Mouse (Mus musculus) liver, embryonic 15.5 days (tissue): ENCODE results near the gene Hey2. TPM values are rescaled to one million over a fixed set of nuclear protein-coding genes. Genes with fewer than 3 reads are reported as not detected.

Experiments
- ATAC-seq: fragments of 200-750 bp; cut with Nextera tagmentation; 2 replicates; pipeline ENCODE4 v1.8.0; 2017; ENCODE audit warnings: moderate number of reproducible peaks, mild to moderate bottlenecking, moderate library complexity; ENCODE audit not compliant: insufficient read depth
- H3K27ac ChIP-seq: fragments of 300-500 bp; sonication (generic); replicated peaks from 2 replicates; pipeline ENCODE4 v1.5.1; 2015; ENCODE audit warnings: mild to moderate bottlenecking, inconsistent platforms
- H3K27me3 ChIP-seq: fragments of 300-500 bp; sonication (generic); 2 replicates; pipeline ENCODE4 v1.6.1; 2015; ENCODE audit warnings: mild to moderate bottlenecking, inconsistent platforms
- H3K36me3 ChIP-seq: fragments of 300-500 bp; sonication (generic); replicated peaks from 2 replicates; pipeline ENCODE4 v1.6.1; 2015; ENCODE audit warnings: moderate library complexity, mild to moderate bottlenecking, inconsistent platforms
- H3K4me1 ChIP-seq: fragments of 300-500 bp; sonication (generic); replicated peaks from 2 replicates; pipeline ENCODE4 v1.6.1; 2015; ENCODE audit warnings: inconsistent platforms
- H3K4me2 ChIP-seq: fragments of 300-500 bp; sonication (generic); 2 replicates; pipeline ENCODE4 v1.6.1; 2015; ENCODE audit warnings: moderate library complexity, mild to moderate bottlenecking, inconsistent platforms
- H3K4me3 ChIP-seq: fragments of 300-500 bp; sonication (generic); replicated peaks from 2 replicates; pipeline ENCODE4 v1.5.1; 2015; ENCODE audit warnings: mild to moderate bottlenecking, inconsistent platforms
- H3K9ac ChIP-seq: fragments of 300-500 bp; sonication (generic); 2 replicates; pipeline ENCODE4 v1.6.1; 2015; ENCODE audit warnings: moderate library complexity, mild to moderate bottlenecking, inconsistent platforms
- H3K9me3 ChIP-seq: fragments of 300-500 bp; sonication (generic); replicated peaks from 2 replicates; pipeline ENCODE4 v1.6.1; 2016; ENCODE audit warnings: inconsistent platforms
- WGBS: fragments of 180-500 bp; shearing (Covaris S2); methylation state at CpG from one replicate; pipeline ENCODE4 v1.1.7; 2015; ENCODE audit warnings: mixed read lengths; ENCODE audit not compliant: insufficient replicate concordance; 5-methylcytosine and 5-hydroxymethylcytosine counted together
- polyA plus RNA-seq: library from polyadenylated mRNA; unstranded; fragments of >200 nt; fragmentation: Nextera tagmentation; extraction: Ambion mirVana; gene quantifications from 2 replicates; pipeline ENCODE4 v1.2.1, GENCODE M21; 2015

Hey2 gene
- polyA plus RNA-seq, result 0.44 and 0.53 TPM in 2 replicates

- no peak within 1 kb of the TSS for H3K27ac ChIP-seq
- peaks cover 20% of the 10 kb centered on the region for H3K4me1 ChIP-seq
- peak within 1 kb of the TSS; percentile 82 for H3K4me2 ChIP-seq
- no peaks in the 10 kb centered on the region for H3K9me3 ChIP-seq
- H3K27me3 ChIP-seq, result peaks cover 86% of the 10 kb centered on the region
- WGBS, result under 1% methylated on average over 70 of the region's 70 CpGs
- no peaks in the 10 kb centered on the region for H3K36me3 ChIP-seq
- peak; percentile 99 for ATAC-seq
- no peak within 1 kb of the TSS for H3K9ac ChIP-seq
- H3K4me3 ChIP-seq, result peak within 1 kb of the TSS; percentile 54
Measured at GRCm38 (mm10) chr10:30842643-30843437, at the start of gene Hey2. TSS of gene Hey2 (minus strand) at chr10:30842801.

GRCm38 (mm10) chr10:30883085-30883760 is 40.6 kb upstream of the Hey2 start:
- H3K27ac ChIP-seq, result no peak overlapping the region
- H3K9ac ChIP-seq, result no peak overlapping the region
- no peaks in the 10 kb centered on the region for H3K27me3 ChIP-seq
- no peaks in the 10 kb centered on the region for H3K36me3 ChIP-seq
- H3K9me3 ChIP-seq, result no peaks in the 10 kb centered on the region
- 29% methylated on average over 4 of the region's 4 CpGs for WGBS
- H3K4me2 ChIP-seq, result no peak overlapping the region
- no peaks in the 10 kb centered on the region for H3K4me1 ChIP-seq
- H3K4me3 ChIP-seq, result no peak overlapping the region
- no peak for ATAC-seq

DNA sequence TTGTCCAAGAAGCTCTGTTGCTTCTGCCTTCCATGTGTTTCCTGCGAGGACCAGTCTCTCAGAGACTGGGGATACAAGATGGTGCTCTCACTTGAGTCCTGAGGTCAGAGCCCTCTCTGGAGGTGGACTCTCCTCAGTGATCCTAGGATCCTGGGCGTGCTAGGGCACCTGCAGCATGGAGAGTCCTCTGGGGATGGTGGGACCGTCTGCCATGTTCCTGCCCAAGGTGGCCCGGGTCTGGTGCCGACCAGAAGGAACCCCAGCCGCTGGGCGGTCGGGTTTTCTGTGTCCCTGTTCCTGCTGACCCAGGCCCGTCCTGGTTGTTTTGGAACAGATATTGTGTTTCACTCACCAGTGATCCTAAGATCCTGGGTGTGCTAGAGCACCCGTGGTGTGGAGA is 38.5 kb upstream of the Hey2 start:
- 69% methylated on average over 10 of the region's 10 CpGs for WGBS
- no peaks in the 10 kb centered on the region for H3K27me3 ChIP-seq
- no peaks in the 10 kb centered on the region for H3K9me3 ChIP-seq
- no peaks in the 10 kb centered on the region for H3K4me1 ChIP-seq
- no peak for ATAC-seq
- H3K4me3 ChIP-seq, result no peak overlapping the region
- no peak overlapping the region for H3K4me2 ChIP-seq
- H3K36me3 ChIP-seq, result no peaks in the 10 kb centered on the region
- no peak overlapping the region for H3K9ac ChIP-seq
- H3K27ac ChIP-seq, result no peak overlapping the region

- ATAC-seq, result no peak
- H3K9me3 ChIP-seq, result no peaks in the 10 kb centered on the region
- peaks cover 17% of the 10 kb centered on the region for H3K4me1 ChIP-seq
- no peak overlapping the region for H3K4me2 ChIP-seq
- H3K36me3 ChIP-seq, result no peaks in the 10 kb centered on the region
- H3K4me3 ChIP-seq, result no peak overlapping the region
- 15% methylated on average over 13 of the region's 13 CpGs for WGBS
- H3K9ac ChIP-seq, result no peak overlapping the region
- H3K27ac ChIP-seq, result no peak overlapping the region
- H3K27me3 ChIP-seq, result peaks cover 76% of the 10 kb centered on the region
Measured at GRCm38 (mm10) chr10:30845101-30845825, 2.7 kb upstream of the Hey2 start.

- Histone ChIP-seq H3K27me3 (peaks cover 80% of the 10 kb centered on the region), H3K9me3 (no peaks in the 10 kb centered on the region), H3K4me2 (peak overlapping the region; percentile 82), H3K27ac (no peak overlapping the region), H3K4me1 (peaks cover 19% of the 10 kb centered on the region), H3K36me3 (no peaks in the 10 kb centered on the region), H3K9ac (no peak overlapping the region), H3K4me3 (peak overlapping the region; percentile 0; the same call in 1 of the 2 replicates)
- no peak for ATAC-seq
- 7% methylated on average over 30 of the region's 30 CpGs for WGBS
Measured at GRCm38 (mm10) chr10:30844191-30845010, 1.8 kb upstream of the Hey2 start.

GRCm38 (mm10) chr10:30843438-30844190 is 1.0 kb upstream of the Hey2 start:
- no peak for ATAC-seq
- peaks cover 20% of the 10 kb centered on the region for H3K4me1 ChIP-seq
- no peaks in the 10 kb centered on the region for H3K36me3 ChIP-seq
- H3K4me2 ChIP-seq, result peak overlapping the region; percentile 82
- H3K4me3 ChIP-seq, result peak overlapping the region; percentile 54
- 2% methylated on average over 21 of the region's 21 CpGs for WGBS
- no peak overlapping the region for H3K9ac ChIP-seq
- H3K9me3 ChIP-seq, result no peaks in the 10 kb centered on the region
- peaks cover 83% of the 10 kb centered on the region for H3K27me3 ChIP-seq
- no peak overlapping the region for H3K27ac ChIP-seq

- Histone ChIP-seq H3K4me2 (peak overlapping the region; percentile 82), H3K27ac (no peak overlapping the region), H3K36me3 (no peaks in the 10 kb centered on the region), H3K4me1 (peaks cover 20% of the 10 kb centered on the region), H3K4me3 (peak overlapping the region; percentile 54), H3K27me3 (peaks cover 82% of the 10 kb centered on the region), H3K9ac (no peak overlapping the region), H3K9me3 (no peaks in the 10 kb centered on the region)
- ATAC-seq, result peak; percentile 17; the same call in 1 of the 2 replicates
- under 1% methylated on average over 29 of the region's 29 CpGs for WGBS
Measured at GRCm38 (mm10) chr10:30842228-30842627, 373 bp downstream of the Hey2 start.

- H3K36me3 ChIP-seq, result no peaks in the 10 kb centered on the region
- peaks cover 20% of the 10 kb centered on the region for H3K4me1 ChIP-seq
- 61% methylated on average over 5 of the region's 5 CpGs for WGBS
- no peak overlapping the region for H3K4me2 ChIP-seq
- ATAC-seq, result no peak
- peaks cover 68% of the 10 kb centered on the region for H3K27me3 ChIP-seq
- H3K4me3 ChIP-seq, result no peak overlapping the region
- no peaks in the 10 kb centered on the region for H3K9me3 ChIP-seq
- H3K27ac ChIP-seq, result no peak overlapping the region
- H3K9ac ChIP-seq, result no peak overlapping the region
Measured at GRCm38 (mm10) chr10:30840824-30841223, 1.8 kb downstream of the Hey2 start.

DNA sequence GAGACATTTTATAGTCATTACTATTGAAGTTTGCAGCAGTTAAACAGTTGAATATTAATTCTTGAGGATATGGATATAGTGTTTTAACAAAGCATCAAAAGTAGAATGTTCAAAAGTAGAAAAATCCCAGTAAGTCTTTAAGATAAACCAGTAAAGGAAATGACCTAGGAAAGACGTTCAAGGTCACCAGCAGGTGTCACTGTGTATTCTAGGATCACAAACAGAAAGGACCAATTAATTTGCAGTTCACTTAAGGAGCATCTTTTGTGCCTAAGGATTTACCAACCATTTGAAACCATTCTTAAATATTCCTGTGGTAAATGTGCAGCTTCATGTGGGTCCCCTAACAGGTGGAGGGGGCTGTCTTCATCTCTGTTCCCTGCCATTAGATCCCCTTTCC is 4.4 kb downstream of the Hey2 start:
- Histone ChIP-seq H3K36me3 (no peaks in the 10 kb centered on the region), H3K9ac (no peak overlapping the region), H3K4me2 (no peak overlapping the region), H3K27me3 (peaks cover 49% of the 10 kb centered on the region), H3K9me3 (no peaks in the 10 kb centered on the region), H3K27ac (no peak overlapping the region), H3K4me3 (no peak overlapping the region), H3K4me1 (peaks cover 18% of the 10 kb centered on the region)
- ATAC-seq, result no peak
- 3% methylated on average over 1 of the region's 1 CpGs for WGBS

- no peak for ATAC-seq
- Histone ChIP-seq H3K9me3 (no peaks in the 10 kb centered on the region), H3K4me2 (no peak overlapping the region), H3K27ac (no peak overlapping the region), H3K4me1 (no peaks in the 10 kb centered on the region), H3K27me3 (no peaks in the 10 kb centered on the region), H3K9ac (no peak overlapping the region), H3K4me3 (no peak overlapping the region), H3K36me3 (no peaks in the 10 kb centered on the region)
- 9% methylated on average over 1 of the region's 1 CpGs for WGBS
Measured at GRCm38 (mm10) chr10:30825049-30825448, 17.6 kb downstream of the Hey2 start.
